Mouse (Mus musculus): Measurements from ENCODE around the gene Ppp3ca.

DNA sequence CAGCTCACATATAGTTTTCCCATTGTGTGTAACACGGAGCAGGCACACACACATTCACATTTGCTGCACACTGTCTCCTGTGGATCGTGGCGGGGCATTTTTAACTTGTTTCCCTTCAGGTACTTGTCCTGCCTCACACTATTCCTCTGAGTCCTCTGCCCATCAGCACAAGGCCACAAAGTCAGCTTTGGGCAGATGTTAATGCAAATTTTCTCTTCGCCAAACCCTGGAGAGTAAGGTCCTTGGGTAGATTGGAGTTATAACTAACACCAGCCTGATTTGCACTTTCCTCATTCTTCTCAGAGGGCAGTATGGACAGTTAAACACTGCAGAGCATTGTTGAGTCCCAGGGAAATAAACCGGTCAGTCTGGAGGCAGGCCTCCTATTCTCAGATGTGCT lies 69.0 kb downstream of the Ppp3ca start:
- TF ChIP-seq POLR2A (IDR thresholded peaks at IDR 0.05; ENCODE audit: low read depth, low read length) (no peak), CTCF (IDR thresholded peaks at IDR 0.05; ENCODE audit: extremely low read depth, insufficient read length, insufficient replicate concordance, low read depth, low read length) (no peak)

Data from small intestine, adult 2 months (tissue).